Mouse (Mus musculus) liver, postnatal 0 days (tissue): ENCODE measurements around the gene Prkar1a.

Experiments
- CTCF ChIP-seq: sonication (generic); IDR thresholded peaks from 2 replicates; pipeline ENCODE4 v1.5.1; 2016; ENCODE audit warnings: antibody characterized with exemption, low read depth
- EP300 ChIP-seq: IDR thresholded peaks from 2 replicates; pipeline ENCODE4 v1.6.1; 2016; ENCODE audit warnings: antibody characterized with exemption, low read depth, mild to moderate bottlenecking

- no peak for TF ChIP-seq EP300
- TF ChIP-seq CTCF = no peak
These were observed 40.1 kb upstream of the Prkar1a start for GRCm38 (mm10) chr11:109608976-109609625.
